ENCODE assay signal across 15 mouse cellular contexts in the genomic region with DNA sequence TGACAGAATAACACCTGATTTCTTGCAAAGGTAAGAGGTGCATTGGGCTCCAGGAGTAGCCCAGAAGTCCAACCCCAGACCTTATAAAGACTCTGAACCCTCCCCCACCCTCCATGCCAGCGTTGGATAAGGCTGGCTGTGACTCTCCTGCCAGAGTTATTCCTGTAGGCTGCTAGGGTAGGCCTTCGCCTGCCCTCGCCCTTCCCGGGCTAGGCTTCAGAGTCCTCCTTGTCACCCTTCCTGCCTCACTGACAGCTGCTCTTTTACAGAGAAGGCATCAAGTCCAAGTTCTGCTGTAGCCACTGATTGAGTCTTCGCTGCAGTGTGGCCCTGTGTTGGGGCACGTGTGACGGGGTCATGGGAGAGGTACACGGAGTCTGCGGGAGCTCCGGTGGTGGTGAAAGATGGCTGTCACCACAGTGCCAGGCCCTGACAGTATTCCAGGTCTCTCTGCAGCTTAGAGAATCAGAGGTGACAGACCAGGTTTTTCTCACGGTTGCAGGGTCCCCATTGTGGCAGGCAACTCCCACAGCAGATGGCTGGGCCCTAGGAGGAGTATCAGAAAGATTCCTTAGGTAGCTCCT. TPM values are rescaled to one million over a fixed set of nuclear protein-coding genes. Genes with fewer than 3 reads are reported as not detected.
DNase-seq lines count a peak whose midpoint lies in the region; ATAC-seq and TF ChIP-seq lines count a peak whose summit lies in the region.
"Had no signal": no experiment of that assay in that cellular context is flagged by ENCODE, and none has a peak within 500 bp of the region (broad histone marks: within the 10 kb centered on the region; RNA-seq: fewer than 3 reads in every experiment).

No protein-coding gene starts in this region.

- no peak overlapping the region for H3K4me2 ChIP-seq in heart, embryonic 12.5 days
- H3K4me2 ChIP-seq in hindbrain, embryonic 14.5 days (replicated peaks): no peak overlapping the region
- H3K4me2 ChIP-seq: embryonic facial prominence, embryonic 13.5 days; kidney, embryonic 15.5 days had no signal

- no peaks in the 10 kb centered on the region for H3K27me3 ChIP-seq in heart, adult 2 months (ENCODE audit: control insufficient read depth, insufficient read depth, low read length)
- H3K27me3 ChIP-seq in heart, embryonic 12.5 days (replicated peaks): no peaks in the 10 kb centered on the region
- no peaks in the 10 kb centered on the region for H3K27me3 ChIP-seq in hindbrain, embryonic 14.5 days (ENCODE audit: control insufficient read depth, insufficient read depth, low read length)
- H3K27me3 ChIP-seq: CH12.LX; embryonic facial prominence, embryonic 13.5 days; kidney, embryonic 15.5 days had no signal

- intact Hi-C loops in gastrocnemius, adult 2 months (cut with DNase I): no loop called here
- intact Hi-C loops in heart, adult 2 months (cut with DNase I): no loop called here

- no peaks in the 10 kb centered on the region; the same call in 1 of the 2 replicates for H3K4me1 ChIP-seq in heart, adult 2 months (ENCODE audit: control insufficient read depth, insufficient read depth, low read length)
- H3K4me1 ChIP-seq in heart, embryonic 12.5 days (replicated peaks): peaks cover 25% of the 10 kb centered on the region
- no peaks in the 10 kb centered on the region for H3K4me1 ChIP-seq in hindbrain, embryonic 14.5 days (replicated peaks; ENCODE audit: control insufficient read depth, insufficient read depth, low read length)
- H3K4me1 ChIP-seq: embryonic facial prominence, embryonic 13.5 days; kidney, embryonic 15.5 days had no signal

- no peak for TF ChIP-seq POLR2A in heart, adult 2 months (IDR thresholded peaks at IDR 0.05; ENCODE audit: insufficient read depth, low read depth, low read length)

- H3K9ac ChIP-seq in heart, adult 2 months (ENCODE audit: low read depth, low read length): no peak overlapping the region
- H3K9ac ChIP-seq in heart, embryonic 12.5 days: no peak overlapping the region
- peak overlapping the region; percentile 16; the same call in 1 of the 2 replicates for H3K9ac ChIP-seq in hindbrain, embryonic 14.5 days
- H3K9ac ChIP-seq: embryonic facial prominence, embryonic 13.5 days; kidney, embryonic 15.5 days had no signal

- no peaks in the 10 kb centered on the region for H3K9me3 ChIP-seq in heart, embryonic 12.5 days (replicated peaks)
- H3K9me3 ChIP-seq in hindbrain, embryonic 14.5 days (ENCODE audit: control insufficient read depth, low read length): no peaks in the 10 kb centered on the region
- H3K9me3 ChIP-seq: embryonic facial prominence, embryonic 13.5 days; kidney, embryonic 15.5 days had no signal

- 53% methylated on average over 11 of the region's 11 CpGs for WGBS in heart, adult 2 months
- 41% methylated on average over 11 of the region's 11 CpGs for WGBS in heart, embryonic 12.5 days
- WGBS in hindbrain, embryonic 14.5 days: 72% methylated on average over 11 of the region's 11 CpGs

- peak; percentile 61; the same call in 1 of the 2 replicates for ATAC-seq in heart, embryonic 12.5 days (ENCODE audit: insufficient number of reproducible peaks, low FRiP score)
- no peak for ATAC-seq in hindbrain, embryonic 14.5 days (ENCODE audit: low FRiP score)

- H3K36me3 ChIP-seq in heart, adult 2 months (ENCODE audit: control insufficient read depth, insufficient read depth, low read length): no peaks in the 10 kb centered on the region
- H3K36me3 ChIP-seq in heart, embryonic 12.5 days: peaks cover 36% of the 10 kb centered on the region
- peaks cover 66% of the 10 kb centered on the region for H3K36me3 ChIP-seq in hindbrain, embryonic 14.5 days (replicated peaks; ENCODE audit: control insufficient read depth, insufficient read depth)

- no peak overlapping the region for H3K4me3 ChIP-seq in gastrocnemius, adult 2 months
- H3K4me3 ChIP-seq in heart, adult 2 months: no peak overlapping the region
- no peak overlapping the region for H3K4me3 ChIP-seq in heart, embryonic 12.5 days
- no peak overlapping the region for H3K4me3 ChIP-seq in hindbrain, embryonic 14.5 days (replicated peaks; ENCODE audit: low read length)
- H3K4me3 ChIP-seq: embryonic facial prominence, embryonic 13.5 days; kidney, embryonic 15.5 days; myocyte had no signal

- peak overlapping the region; percentile 77 for H3K27ac ChIP-seq in gastrocnemius, adult 2 months
- peak overlapping the region; percentile 47; the same call in 1 of the 2 replicates for H3K27ac ChIP-seq in heart, adult 2 months
- peak overlapping the region; percentile 61; the same call in 1 of the 2 replicates for H3K27ac ChIP-seq in heart, embryonic 12.5 days (ENCODE audit: poor library complexity, severe bottlenecking)
- no peak overlapping the region for H3K27ac ChIP-seq in hindbrain, embryonic 14.5 days
- H3K27ac ChIP-seq: embryonic facial prominence, embryonic 13.5 days; kidney, embryonic 15.5 days had no signal

- H3K79me2 ChIP-seq in heart, adult 2 months (replicated peaks; ENCODE audit: control insufficient read depth, insufficient read depth, low read length): no peaks in the 10 kb centered on the region

- TF ChIP-seq EP300 in heart, adult 2 months (IDR thresholded peaks at IDR 0.05; ENCODE audit: insufficient read depth, low read depth, low read length): no peak

- TF ChIP-seq CTCF in gastrocnemius, adult 2 months (IDR thresholded peaks at IDR 0.05): no peak
- no peak for TF ChIP-seq CTCF in heart, adult 2 months (IDR thresholded peaks at IDR 0.05)

- DNase-seq in gastrocnemius, adult 2 months: peak; percentile 63
- DNase-seq in gastrocnemius, postnatal 10 days: no peak
- peak in 1 of 2 experiments; percentile 33 for DNase-seq in heart, adult 2 months
- no peak for DNase-seq in hindbrain, embryonic 14.5 days (ENCODE audit: low spot score)
- DNase-seq in adipocyte (ENCODE audit: low spot score): no peak
- no peak for DNase-seq in lung, postnatal 10 days
- no peak for DNase-seq in adrenal gland, postnatal 14 days
- DNase-seq: adrenal gland, postnatal 25 days; layer of hippocampus, postnatal 36 days; thymus, adult 18-20 months had no signal

RNA-seq across cellular contexts. Expression of gene Ip6k2, which starts 34.9 kb away (rescaled TPM):
- total RNA-seq in gastrocnemius, adult 2 months (2021): 10 to 100 TPM; 16.0 to 16.7 TPM
- 10 to 100 TPM; 30.6 to 39.6 TPM for total RNA-seq in gastrocnemius, postnatal 10 days (2021)
- total RNA-seq in heart, adult 2 months (2021): 10 to 100 TPM; 19.2 to 20.6 TPM
- 22.3 and 25.7 TPM in 2 replicates for polyA plus RNA-seq in heart, adult 2 months (2012; rRNA removed)
- polyA plus RNA-seq in heart, embryonic 12.5 days (2016; fragmentation: Nextera tagmentation; extraction: Ambion mirVana): 45.1 and 47.7 TPM in 2 replicates
- 202 and 238 TPM in 2 replicates for polyA plus RNA-seq in hindbrain, embryonic 14.5 days (2014; fragmentation: Nextera tagmentation; extraction: Ambion mirVana)
- 71.0 and 78.2 TPM in 2 replicates for total RNA-seq in adrenal gland, postnatal 14 days (2021)

RNA-seq across cellular contexts. Expression of gene Nckipsd, which starts 59.5 kb away (rescaled TPM):
- total RNA-seq in gastrocnemius, adult 2 months (2021): 1 to 10 TPM; 3.6 to 5.3 TPM
- total RNA-seq in gastrocnemius, postnatal 10 days (2021): 1 to 10 TPM; 5.3 to 6.3 TPM
- total RNA-seq in heart, adult 2 months (2021): 1 to 10 TPM; 7.8 to 8.9 TPM
- 16.8 and 19.6 TPM in 2 replicates for polyA plus RNA-seq in heart, adult 2 months (2012; rRNA removed)
- polyA plus RNA-seq in heart, embryonic 12.5 days (2016; fragmentation: Nextera tagmentation; extraction: Ambion mirVana): 8.9 and 9.2 TPM in 2 replicates
- polyA plus RNA-seq in hindbrain, embryonic 14.5 days (2014; fragmentation: Nextera tagmentation; extraction: Ambion mirVana): 28.5 and 29.6 TPM in 2 replicates
- total RNA-seq in adrenal gland, postnatal 14 days (2021): 9.2 and 11.4 TPM in 2 replicates

RNA-seq across cellular contexts. Expression of gene Prkar2a, which starts 59.6 kb away (rescaled TPM):
- 100 to 1,000 TPM; 164 to 181 TPM for total RNA-seq in gastrocnemius, adult 2 months (2021)
- 100 to 1,000 TPM; 113 TPM for total RNA-seq in gastrocnemius, postnatal 10 days (2021)
- 10 to 100 TPM; 78.8 to 82.8 TPM for total RNA-seq in heart, adult 2 months (2021)
- polyA plus RNA-seq in heart, adult 2 months (2012; rRNA removed): 22.9 and 42.6 TPM in 2 replicates
- polyA plus RNA-seq in heart, embryonic 12.5 days (2016; fragmentation: Nextera tagmentation; extraction: Ambion mirVana): 41.8 and 44.0 TPM in 2 replicates
- polyA plus RNA-seq in hindbrain, embryonic 14.5 days (2014; fragmentation: Nextera tagmentation; extraction: Ambion mirVana): 70.8 and 82.7 TPM in 2 replicates
- total RNA-seq in adrenal gland, postnatal 14 days (2021): 36.3 and 37.4 TPM in 2 replicates
